Mouse (Mus musculus) effector memory CD4-positive, alpha-beta T cell, adult 5 months (primary cell): ENCODE data around the gene Lrrc73. TPM values are rescaled to one million over a fixed set of nuclear protein-coding genes. Genes with fewer than 3 reads are reported as not detected.

Experiments used
- polyA plus RNA-seq: library from polyadenylated mRNA; unstranded; fragments of 100-300 nt; shearing (Covaris generic); gene quantifications from one replicate; pipeline ENCODE4 v1.2.1, GENCODE M21; 2017

Gene Lrrc73
- polyA plus RNA-seq = not detected

DNA sequence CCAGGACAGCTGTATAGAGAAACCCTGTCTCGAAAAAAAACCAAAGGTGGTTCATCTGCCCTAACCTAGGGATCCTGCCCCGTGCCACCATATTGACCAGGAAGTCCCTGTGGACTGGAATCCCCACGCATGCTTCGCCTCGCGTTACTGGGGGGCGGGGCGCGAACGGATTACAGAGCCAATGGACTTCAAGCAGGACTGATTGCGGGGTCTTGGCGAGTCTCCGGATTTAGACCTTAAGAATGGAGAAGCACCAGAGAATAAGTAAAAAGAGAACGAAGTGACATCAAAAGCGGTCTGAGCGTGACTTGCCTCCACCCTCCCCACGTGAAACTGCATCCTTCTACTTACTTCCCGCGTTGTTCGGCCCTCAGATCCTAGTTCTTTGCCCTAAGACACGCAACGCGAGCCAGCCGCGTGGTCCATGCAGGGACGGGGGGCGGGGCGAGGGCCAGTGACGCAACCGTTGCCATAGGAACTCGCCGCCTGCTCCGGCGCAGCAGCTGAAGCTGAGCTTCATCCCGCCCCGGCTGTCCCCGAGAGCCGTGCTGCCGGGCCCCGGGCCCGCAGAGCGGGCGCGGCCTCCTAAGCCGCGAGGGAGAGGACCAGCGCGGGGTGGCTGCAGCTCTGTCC is at the start of gene Lrrc73:
Gene Lrrc73, plus strand, starts transcription at position 80 of the 633 bp plus-strand sequence.

GRCm38 (mm10) chr17:46247512-46248188 is 5.7 kb upstream of the Lrrc73 start, which contains the start of the genes Polr1c and Yipf3:
Gene Polr1c, minus strand, starts transcription at chr17:46248054.
Gene Yipf3, plus strand, starts transcription at chr17:46248080.

DNA sequence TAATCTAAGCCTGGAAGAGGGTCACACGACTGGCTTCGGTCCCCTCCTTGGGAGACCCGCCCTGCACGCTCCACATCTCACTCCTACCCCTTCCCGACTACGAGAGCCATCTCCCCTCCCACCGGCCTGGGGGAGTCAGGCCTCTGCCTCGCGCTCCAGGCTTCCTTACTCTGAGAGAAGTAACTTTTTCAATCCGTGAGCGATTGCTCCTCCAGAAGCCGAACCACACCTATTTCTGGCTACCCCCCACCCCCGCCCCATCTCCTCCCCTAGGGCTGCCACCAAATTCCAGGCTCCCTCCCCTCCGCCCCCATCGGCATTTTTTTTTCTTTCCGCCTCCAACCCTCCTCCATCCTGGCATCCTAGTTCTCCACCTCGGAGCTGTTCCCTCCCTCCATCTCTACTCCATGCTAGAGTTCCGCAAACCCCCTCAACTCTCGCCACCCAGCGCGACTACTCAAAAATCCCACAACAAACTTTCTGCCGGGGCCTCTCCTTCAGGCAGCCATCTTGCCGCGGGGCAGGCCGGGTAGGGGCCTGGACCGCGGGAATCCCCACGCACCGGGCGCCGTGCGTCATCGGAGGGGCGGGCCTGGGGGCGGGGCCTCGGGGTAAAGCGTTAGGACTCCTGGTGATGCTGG is 29.3 kb downstream of the Lrrc73 start, which contains the start of gene Tjap1:
Gene Tjap1, minus strand, starts transcription at position 544 of the 641 bp plus-strand sequence.

DNA sequence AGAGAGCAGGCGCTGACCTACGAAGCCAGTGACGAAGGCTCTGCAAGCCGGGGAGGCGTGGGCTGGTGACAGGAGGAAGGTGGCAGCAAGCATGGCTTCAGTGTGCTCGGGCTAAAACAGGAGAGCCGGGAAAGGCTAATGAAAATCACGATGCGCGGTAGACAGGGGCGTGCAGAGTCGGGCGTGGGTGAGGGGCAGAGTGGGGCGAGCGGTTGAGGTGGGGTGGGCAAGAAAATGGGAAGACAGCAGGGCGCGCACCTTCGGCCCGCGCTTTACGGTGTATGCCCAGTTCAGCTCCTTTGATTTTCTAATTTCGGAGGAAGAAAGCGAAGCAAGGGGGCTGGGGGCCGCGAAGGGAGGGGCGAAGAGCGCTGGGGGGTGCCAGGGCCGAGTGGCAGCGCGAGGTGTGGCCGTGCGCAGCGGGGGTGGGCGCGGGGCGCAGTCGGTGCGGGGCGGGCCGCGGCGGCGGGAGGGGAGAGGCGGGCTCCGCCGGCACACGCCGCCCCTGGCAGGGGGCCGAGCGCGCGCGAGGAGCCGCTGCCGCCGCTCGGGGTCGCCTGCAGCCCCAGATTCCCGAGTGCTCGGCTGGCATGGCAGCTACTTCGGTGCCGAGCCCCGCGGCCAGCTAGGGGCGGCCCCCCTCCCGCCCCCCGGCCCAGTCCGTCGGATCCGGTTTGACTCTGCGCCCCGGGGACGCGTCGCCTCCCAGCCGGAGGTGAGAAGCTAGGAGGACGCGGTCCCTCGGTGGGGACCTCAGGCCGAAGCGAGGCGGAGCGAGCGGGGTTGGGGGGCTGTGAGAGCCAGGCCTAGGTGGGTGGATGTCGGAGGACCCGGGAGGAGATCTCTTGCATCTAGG is 44.3 kb downstream of the Lrrc73 start, which contains the start of gene Dlk2:
Gene Dlk2, plus strand, starts transcription at position 58 of the 856 bp plus-strand sequence.

Other genes starting within 250 kb of the Lrrc73 start
- gene Vegfa, start 221.2 kb upstream of the Lrrc73 start, polyA plus RNA-seq = 4.4 TPM
- gene Mrps18a, start 142.5 kb upstream of the Lrrc73 start, polyA plus RNA-seq = 62.7 TPM
- gene Rsph9, start 109.3 kb upstream of the Lrrc73 start, polyA plus RNA-seq = not detected
- 31.5 TPM for gene Mad2l1bp, start 100.0 kb upstream of the Lrrc73 start, polyA plus RNA-seq
- 66.2 TPM for gene Gtpbp2, start 92.5 kb upstream of the Lrrc73 start, polyA plus RNA-seq
- gene Polh, start 50.9 kb upstream of the Lrrc73 start, polyA plus RNA-seq = 4.1 TPM
- 25.6 TPM for gene Xpo5, start 50.7 kb upstream of the Lrrc73 start, polyA plus RNA-seq
- 63.9 TPM for gene Polr1c, start 5.5 kb upstream of the Lrrc73 start, polyA plus RNA-seq
- gene Yipf3, start 5.5 kb upstream of the Lrrc73 start, polyA plus RNA-seq = 135 TPM
- 41.4 TPM for gene Tjap1, start 29.5 kb downstream of the Lrrc73 start, polyA plus RNA-seq
- 0.62 TPM for gene Dlk2, start 43.9 kb downstream of the Lrrc73 start, polyA plus RNA-seq
- gene Abcc10, start 74.8 kb downstream of the Lrrc73 start, polyA plus RNA-seq = 6.4 TPM
- gene Zfp318, start 130.2 kb downstream of the Lrrc73 start, polyA plus RNA-seq = 9.9 TPM
- not detected for gene Crip3, start 175.4 kb downstream of the Lrrc73 start, polyA plus RNA-seq
- gene Slc22a7, start 184.9 kb downstream of the Lrrc73 start, polyA plus RNA-seq = not detected
- 0.40 TPM for gene Ttbk1, start 234.1 kb downstream of the Lrrc73 start, polyA plus RNA-seq
- not detected for gene Dnph1, start 243.2 kb downstream of the Lrrc73 start, polyA plus RNA-seq